Mouse (Mus musculus): ENCODE data around the gene Gm45837.

Gene Gm45837

DNA sequence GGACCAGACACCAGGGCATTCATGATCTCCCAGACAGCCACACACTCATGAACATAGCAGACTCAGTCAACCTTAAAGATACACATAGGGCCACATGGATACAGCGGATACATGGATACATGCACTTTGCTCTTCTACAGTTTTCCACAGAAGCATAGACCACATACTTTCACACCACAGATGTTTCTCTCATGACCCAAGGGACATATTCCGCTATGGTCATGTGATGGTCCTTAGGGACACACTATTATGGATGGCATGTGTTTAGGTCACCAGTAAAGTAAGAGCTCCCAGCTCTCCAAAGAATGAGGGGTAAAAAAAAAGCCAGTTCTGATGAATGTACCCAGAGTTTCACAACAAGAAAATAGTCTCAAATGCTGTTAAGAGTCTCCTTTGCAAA lies 60.7 kb downstream of the Gm45837 start:
- no peak for DNase-seq

DNA sequence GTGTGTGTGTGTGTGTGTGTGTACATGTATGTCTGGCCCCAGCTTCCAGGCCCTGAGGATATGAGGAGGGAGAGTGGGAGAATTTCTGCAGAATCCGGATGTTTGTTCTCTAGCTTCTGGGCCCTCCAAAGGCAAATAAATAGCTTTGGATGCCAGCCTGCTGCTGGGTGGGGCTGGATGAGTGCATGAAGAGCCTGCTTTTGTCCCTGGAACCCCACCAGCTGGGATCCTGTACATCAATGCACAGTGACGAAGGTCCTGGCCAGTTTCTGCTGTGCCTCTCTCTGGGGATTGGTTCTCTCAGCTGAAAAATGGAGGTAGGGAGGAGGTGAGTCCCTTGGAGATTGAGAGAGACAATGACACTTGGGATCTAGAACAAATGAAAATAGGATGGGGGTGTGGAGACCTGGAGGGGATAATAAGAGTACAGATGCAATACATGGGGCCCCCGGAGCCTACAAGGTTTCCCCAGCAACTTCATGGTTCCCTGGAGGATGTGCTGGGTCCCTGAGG lies 61.3 kb downstream of the Gm45837 start:
- no peak for DNase-seq

DNA sequence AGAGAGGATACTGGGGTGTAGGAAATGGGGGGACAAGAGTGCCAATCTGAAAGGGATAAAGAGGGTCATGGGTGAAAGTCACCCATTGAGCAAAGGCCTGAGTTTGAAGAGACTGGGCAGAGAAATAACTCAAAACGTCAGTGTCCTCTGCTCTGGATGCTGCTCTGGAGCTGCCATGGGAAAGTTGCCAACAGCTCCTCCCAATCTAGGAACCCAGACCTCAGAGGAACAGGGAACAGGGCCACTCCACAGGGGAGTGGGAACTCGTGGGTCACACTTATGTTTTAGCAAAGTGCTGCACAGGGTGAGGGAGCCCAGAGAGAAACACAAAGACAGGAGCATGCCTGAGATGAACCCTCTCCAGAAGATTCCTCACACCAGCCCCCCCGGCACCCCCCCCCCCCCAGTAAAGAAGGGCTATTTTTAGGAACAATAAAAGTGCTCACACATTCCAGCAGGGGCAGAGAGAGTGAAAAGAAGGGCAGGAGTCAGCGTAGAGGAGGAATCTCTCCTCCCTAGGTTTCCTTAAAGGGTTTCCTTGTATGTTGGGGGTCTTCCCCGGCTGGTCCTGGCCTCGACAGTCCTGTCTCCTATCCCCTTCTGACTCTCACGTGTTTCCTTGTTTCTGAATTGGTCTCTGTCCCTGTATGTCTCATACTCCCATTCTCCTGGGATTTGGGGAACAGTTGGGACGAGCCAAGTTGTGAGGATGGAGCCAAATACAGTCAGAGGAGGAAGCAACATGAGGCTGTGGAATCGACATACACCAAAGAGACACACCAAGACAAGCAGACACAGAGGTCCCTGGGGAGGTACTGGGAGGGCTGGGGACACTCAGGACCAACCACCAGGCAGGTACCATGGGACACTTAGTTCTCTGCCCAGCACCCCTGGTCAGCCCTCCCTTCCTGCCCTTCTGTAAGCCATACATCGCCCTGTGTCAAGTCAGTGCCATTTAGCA lies 62.2 kb downstream of the Gm45837 start:
- DNase-seq = no peak

DNA sequence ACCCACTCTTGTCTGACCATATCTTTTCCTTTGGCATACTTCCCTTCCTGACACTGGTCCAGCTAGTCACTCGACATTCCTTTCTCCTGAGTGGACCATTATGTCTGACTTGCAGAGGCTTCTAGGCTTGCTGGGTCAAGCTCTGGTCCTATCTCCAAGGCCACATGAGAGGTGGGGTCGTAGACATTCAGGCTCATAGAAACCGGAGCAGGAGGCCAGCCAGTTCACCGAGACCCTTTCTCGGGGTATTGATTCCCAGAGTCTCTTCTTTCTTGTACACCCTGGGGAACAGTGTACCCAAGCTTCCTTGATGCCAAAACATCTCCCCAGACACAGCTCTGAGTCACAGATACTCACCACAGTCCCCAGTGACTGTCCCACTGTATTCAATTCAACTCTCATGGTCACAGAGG lies 63.7 kb downstream of the Gm45837 start:
- no peak for DNase-seq

DNA sequence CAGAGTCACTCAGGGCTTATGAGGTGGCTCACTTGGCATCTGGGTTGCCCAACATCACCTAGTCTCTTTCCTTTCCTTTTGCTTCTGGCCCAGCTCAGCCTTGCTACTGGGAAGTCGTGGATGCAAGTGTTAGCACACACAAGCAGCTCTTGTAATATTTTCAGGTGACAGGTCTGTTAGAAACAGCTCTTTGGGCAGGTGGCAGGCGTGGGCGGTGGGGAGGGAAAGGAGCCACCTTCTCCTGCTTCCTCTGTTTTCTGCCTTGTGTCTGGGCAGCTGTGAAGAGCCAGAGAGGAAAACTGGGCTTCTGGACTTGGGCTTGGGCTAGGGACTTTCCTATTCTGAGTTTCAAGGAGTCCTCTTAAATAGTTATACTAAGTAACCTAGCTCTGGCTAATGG lies 65.3 kb downstream of the Gm45837 start:
- DNase-seq = no peak

DNA sequence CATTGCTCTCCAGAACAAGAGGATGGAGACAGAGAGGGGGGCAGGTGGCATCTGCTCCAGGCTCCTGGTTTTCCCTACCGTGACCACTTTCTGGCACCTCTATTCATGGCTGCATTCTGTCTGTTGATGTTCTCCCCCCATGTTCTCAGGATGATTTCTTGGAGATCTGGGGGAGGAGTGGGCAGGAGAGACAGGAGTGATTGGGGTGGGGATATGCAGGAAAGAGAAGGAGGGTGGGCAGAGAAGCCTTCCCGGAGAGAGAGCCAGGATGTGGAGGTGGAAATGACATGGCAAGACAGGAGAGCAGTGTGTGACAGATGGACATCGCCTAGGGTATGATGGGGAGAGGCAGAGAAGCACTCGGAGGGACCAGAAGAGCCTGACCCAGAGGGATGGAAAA lies 65.8 kb downstream of the Gm45837 start:
- no peak for DNase-seq

DNA sequence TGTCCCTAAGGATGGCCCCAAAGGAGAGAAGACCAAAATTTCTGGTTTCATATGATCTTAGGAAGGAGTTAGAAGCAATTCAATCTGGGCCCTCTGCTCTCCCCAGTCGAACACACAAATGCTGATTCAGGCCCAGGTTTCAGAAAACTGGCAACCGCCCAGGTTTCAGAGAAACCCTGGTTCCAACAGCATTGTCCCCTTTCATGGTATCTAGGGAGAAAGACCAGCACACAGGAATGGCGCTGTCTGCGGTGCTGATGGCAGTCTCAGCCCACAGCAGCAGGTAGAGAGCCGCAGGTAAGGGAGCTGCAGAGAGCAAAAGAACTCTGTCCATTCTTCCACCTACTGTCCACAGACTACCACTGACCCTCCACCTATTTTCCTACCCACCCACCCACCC lies 66.5 kb downstream of the Gm45837 start:
- no peak for DNase-seq

DNA sequence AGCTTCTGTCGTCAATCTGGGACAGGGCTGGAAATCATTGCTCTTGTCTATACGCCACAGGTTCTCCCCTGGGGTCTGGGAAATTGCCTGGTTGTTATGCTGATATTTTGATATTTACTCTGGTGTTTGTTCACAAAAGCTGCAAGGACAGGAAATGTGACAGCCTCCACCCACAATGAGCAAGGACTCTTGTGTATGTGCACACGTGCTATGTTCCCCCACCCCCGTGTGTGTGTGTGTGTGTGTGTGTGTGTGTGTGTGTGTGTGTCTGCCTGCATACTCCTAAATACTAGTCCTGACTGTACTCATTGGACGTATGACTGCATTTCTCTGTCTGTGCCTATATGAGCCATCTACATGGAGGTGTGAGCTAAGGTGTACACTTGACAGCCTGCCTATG lies 67.4 kb downstream of the Gm45837 start:
- no peak for DNase-seq

DNA sequence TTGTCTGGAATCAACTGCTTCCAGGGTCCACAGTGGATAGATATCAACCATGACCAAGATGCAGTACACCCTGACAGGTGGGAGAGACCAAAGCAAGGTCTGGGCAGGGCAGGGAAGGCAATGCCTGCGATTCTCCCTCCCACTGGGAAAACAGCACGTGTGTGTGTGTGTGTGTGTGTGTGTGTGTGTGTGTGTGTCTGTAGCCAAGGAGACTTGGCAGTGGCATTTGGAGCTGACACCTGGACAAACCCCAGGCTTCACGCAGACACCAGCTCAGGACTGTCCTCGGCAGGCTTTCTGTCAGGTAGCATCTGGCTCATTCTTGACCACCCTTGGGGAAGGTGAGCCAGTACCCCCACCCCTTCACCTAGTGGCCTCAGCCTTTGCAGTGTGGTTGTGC lies 69.2 kb downstream of the Gm45837 start:
- DNase-seq = no peak

DNA sequence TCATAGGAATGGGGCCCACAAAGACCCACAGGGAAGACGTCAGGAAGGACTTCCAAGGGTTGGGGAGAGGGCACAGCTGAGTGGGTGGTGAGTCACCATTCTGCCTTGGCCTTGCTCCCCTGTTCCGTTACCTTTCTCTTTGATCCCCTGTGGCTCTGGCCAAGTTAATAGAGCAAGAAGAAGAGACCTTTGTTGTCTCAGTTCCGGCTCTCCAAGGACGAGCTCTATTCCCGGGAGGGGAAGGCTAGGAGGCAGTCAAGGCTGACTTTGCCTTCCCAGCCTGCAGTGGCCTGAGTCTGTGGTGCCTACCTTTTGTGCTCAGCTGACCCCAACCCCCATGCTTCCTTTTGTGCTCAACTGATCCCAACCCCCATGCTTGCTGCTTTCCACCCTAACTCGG lies 70.0 kb downstream of the Gm45837 start:
- DNase-seq = no peak

DNA sequence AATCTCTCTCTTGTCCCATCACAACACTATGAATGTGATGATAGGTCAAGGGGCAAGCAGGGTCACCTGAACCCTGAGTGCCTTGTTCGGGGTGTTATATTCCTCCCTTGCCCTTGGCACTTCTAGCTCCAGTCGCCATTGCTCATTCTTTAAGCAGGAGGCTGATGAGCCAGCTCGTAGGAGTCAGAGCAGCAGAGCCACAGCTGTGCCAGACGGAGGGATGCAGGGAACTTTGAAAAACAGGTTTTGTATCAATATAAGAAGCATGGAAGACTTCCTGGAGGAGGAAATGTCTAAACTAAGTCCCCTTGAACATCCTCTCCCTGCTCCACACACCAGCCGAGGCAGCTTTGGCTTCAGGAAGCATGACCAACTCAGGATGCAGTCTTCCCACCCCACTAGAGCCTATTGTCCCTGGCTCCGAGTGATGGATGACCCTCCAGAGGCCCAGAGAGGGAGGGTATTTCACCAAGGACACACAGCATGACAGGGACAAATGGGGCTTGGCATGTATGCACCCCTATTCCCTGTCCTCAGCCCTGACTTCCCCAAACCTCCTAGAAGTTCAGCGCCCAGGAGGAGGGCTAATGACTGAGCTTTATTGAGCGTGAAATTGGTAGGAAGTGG lies 71.3 kb downstream of the Gm45837 start:
- peak; percentile 43 for DNase-seq

DNA sequence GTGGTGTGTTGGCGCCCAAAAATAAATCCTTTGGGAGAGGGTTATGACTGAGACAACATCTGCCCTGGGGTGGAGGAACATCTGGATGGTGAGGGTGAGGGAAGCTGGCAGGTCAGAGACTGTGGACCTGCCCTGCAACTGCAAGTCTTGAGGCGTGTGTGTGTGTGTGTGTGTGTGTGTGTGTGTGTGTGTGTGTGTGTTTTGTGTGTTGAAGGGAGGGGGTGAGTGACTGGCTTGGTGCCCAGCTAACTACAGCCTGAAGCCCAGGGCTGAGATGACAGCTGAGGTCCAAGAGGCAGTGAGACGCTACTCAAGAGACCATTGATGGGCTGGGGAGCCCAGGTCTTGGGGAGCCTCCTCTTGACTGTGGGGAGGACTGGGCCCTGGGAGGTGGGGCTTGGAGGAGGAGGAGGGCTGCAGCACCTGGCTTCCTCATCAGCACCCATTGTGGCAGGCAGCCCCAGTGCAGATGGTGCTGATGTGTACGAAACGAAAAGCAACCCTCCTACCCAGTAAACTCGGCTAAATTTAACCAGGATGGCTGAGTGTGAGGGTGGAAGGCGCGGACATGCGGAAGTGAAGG lies 71.9 kb downstream of the Gm45837 start:
- DNase-seq = no peak

DNA sequence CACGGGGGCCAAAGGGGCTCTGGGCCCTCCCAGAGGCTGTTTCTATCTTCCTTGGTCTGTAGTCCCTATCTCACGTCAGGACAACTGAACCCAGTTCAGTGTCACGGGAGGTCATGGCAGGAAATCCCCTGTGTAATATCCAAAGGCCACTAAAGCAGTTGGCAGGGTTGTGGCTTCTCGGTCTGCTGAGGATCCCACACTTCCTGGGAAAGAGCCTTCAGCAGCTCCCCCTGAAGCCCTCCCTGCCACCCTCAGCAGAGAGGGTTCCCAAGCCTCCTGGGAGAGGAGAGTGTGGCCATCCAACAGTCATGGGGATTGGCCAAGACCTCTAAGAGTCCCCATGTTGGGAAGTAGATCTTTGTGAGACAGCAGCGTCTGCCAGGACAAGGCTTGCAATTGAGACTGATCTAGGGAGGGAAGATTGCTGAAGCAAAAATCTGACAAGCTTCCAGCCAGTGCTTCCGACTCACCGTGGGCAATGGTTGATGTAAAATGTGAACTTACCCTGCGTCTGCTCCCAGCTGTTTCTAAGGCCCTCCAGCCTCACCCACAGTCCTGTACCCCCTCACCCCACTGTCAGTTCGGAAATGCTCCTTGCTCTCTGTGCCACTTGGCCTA lies 72.9 kb downstream of the Gm45837 start:
- no peak for DNase-seq

DNA sequence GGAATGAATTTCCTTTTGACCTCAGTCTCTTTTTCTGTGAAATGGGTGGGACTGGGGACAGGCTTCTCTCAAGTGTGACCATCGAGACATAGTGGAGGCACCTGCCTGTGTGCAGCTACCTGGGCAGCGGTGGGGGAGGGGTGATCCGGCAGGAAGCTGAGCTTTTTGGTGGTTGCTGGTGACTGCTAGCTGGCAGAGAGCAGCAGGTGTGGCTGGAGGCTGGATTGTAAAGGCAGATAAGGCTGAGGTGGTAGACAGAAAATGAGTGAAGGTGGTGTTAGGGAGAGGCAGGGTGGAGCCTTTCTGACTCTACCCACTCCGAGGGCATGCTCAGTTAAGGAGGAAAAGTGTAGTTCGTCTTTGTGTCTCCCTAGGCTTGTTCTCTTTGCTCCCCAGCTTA lies 76.4 kb downstream of the Gm45837 start:
- no peak for DNase-seq

DNA sequence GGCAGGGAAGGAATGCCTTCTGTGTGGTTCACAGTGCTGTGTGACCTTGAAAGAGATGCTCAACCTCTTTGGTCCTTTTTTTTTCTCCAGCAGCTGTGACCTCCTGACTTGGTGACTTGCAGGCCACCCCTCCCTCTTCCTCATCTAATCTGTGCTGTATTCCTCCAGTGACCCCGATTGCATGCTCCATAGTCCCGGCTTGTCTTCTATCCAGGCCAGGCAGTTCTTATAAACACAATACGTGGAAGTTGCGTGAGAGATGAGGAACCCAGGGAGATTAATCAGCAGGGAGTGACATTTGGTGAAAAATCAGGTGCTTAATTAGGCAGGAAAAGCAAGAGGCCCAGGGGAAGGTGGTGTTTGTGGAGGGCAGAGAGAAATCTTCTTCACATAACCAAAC lies 80.3 kb downstream of the Gm45837 start:
- peak; percentile 64 for DNase-seq

DNA sequence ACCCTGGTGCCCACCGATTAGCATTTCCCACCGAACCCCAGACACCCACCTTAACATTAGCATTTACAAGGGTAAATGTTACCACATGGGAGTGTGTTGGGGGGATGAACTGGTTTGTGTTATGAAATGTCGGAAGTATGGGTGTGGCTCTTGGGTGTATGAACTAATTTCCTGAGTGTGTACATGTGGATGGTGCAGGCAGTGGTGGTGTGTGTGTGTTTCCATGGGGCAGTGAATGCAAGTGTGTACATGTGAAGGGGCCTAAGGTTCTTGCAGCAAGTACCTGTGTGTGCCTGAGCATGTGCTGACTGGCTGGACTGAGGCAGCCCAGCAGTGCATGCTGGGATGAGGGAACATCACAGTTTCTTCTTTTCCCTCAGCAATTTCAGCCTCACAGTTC lies 87.7 kb downstream of the Gm45837 start:
- no peak for DNase-seq

DNA sequence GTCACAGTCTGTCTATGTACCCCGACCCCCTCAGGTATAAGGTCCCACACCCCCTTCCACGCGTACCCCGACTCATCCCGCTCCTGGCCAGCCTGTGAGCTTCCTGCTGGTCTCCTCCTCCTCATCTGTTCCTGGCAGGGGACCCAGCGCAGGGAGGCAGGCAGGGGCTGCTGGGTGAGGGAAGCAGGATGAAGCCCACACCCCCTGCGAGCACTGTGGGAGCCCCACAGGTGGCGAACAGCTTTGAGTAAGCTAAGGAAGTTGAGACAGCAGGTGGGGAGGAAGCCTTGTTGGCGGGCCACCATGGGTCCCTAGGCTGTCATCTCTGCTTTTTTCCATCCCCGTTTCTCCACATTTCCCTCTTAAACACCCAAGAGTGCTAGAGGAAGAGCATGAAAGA lies 88.6 kb downstream of the Gm45837 start:
- DNase-seq = no peak

DNA sequence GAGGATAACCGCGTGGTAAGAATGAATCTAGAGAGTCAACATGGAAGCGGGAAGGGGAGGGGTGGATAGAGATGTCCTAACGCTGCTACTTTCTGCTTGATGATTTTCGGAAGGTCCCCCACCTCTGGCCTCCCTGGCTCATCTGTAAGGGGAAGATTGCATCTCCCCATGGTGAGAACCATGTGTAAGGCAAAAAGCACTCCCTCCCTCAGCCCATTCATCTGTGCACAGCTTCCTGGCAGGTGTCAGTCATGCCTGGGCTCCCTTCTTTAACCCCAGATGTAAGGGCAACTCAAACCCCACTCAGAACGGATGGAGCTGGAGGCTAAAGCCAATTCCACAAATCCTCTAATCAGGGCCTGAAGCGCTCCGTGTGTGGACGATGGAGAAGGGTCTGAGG lies 89.0 kb downstream of the Gm45837 start:
- DNase-seq = no peak

DNA sequence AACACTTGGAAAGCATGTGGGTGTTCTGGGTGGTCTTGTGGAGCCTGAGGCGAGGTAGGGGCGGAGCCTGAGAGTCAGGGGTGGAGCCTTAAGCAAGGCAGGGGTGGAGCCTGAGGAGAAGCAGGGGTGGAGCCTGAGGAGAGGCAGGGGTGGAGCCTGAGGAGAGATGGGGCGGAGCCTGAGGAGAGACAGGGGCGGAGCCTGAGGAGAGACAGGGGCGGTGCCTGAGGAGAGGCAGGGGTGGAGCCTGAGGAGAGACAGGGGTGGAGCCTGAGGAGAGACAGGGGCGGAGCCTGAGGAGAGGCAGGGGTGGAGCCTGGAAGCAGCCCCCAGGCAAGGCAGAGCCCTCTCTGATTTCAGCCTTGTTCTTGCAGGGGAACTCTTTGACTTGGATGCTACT lies 90.5 kb downstream of the Gm45837 start:
- DNase-seq = no peak

DNA sequence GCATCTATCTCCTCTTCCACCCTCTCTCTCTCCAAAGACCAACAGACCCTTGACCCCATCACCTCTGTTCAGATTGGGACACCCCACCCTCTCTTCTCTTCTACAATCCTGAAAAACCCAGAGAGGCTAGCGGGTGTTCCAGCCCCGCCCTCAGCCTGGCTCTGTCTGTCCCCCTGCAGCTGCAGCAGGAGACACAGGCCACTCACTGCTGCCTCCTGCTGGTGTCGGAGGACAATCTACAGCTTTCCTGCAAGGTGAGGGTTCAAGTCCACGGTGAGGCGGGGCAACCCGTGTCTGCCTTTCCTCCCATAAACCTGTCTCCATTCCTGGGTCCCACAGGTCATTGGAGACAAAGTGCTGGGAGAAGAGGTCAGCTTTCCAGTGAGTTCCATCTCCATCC lies 91.0 kb downstream of the Gm45837 start:
- DNase-seq = no peak

DNA sequence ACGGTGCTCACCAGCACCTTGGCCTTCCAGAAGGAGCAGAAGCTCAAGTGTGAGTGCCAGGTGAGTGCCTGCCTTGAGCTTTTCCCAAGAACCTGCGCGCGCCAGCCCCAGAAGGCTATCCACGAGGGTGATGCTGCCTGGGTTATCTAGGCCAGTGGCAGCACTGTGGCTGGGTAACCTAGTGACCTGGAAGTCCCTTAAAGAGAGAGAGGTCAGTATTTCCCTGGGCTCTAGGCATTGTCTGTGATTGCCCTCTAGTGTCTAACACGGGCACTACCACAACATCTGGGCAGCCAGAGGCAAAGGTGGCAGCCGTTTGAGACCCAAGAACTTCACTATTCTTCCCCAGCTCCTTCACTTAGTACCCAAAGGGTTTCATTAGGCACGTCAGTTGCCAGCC lies 92.7 kb downstream of the Gm45837 start:
- DNase-seq = peak; percentile 55

DNA sequence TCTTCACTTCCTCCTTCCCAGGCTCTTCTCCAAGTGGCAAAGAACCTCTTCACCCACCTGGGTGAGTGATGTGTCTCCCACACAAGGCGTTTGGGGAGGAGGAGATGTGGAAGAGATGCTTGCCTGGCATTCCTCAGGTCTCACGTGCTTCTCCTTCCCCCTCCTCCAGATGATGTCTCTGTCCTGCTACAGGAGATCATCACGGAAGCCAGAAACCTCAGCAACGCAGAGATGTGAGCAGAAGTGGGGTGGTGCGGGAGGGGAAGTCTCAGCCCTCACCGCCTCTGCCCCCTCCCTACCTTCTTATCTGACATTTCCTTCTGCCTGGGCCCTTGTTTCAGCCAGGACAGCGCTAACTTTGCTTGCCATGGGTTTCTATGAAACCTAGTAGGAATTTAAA lies 93.1 kb downstream of the Gm45837 start:
- DNase-seq = no peak

DNA sequence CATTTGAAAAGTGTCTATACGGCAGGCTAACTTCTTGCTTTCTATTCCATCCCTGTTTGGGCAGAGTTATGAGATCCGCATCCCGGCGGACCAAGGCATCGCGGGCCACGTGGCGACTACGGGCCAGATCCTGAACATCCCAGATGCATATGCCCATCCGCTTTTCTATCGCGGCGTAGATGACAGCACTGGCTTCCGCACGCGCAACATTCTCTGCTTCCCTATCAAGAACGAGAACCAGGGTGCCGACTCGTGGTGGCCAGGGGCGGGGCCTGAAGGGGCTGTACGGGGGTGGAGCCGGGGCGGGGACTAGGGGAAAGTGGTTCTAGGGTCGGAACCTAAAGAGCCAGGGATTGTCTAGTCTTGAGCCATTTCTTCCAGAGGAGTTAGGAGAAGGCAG lies 93.8 kb downstream of the Gm45837 start:
- DNase-seq = no peak

DNA sequence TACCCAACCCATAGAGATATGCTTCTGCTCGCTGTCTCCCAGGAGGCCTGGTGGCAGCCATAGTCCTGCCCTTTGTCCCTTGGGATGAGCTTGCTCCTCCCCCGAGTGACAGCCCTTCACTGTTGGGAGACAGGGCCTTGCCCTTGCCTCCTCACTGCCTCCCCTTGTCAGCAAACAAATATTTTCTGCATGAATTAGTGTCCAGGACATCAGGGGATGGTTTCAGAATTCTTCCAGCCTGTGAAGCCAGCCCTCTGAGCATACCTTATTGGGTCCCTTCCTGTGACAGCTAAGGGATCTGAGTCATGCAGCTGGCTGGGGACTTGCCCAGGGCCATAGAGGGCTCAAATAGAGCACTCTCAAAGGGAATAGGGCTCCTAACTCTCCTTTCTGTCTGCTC lies 98.5 kb downstream of the Gm45837 start:
- no peak for DNase-seq
